Mouse (Mus musculus) right cerebral cortex, postnatal 4 days (tissue): ENCODE results near the gene Enpp1.
A peak's percentile ranks its signal among the peaks of the same experiment; 100 is the strongest.

Experiments
- DNase-seq: peaks from one replicate; pipeline ENCODE4 v3.0.0-alpha.2; 2022

The Enpp1 gene

GRCm38 (mm10) chr10:24711480-24712366 is at the start of gene Enpp1:
Enpp1 (minus strand) TSS chr10:24712159.
- DNase-seq, result peak; percentile 33

GRCm38 (mm10) chr10:24758326-24758915 is 46.5 kb upstream of the Enpp1 start:
- DNase-seq, result no peak

DNA sequence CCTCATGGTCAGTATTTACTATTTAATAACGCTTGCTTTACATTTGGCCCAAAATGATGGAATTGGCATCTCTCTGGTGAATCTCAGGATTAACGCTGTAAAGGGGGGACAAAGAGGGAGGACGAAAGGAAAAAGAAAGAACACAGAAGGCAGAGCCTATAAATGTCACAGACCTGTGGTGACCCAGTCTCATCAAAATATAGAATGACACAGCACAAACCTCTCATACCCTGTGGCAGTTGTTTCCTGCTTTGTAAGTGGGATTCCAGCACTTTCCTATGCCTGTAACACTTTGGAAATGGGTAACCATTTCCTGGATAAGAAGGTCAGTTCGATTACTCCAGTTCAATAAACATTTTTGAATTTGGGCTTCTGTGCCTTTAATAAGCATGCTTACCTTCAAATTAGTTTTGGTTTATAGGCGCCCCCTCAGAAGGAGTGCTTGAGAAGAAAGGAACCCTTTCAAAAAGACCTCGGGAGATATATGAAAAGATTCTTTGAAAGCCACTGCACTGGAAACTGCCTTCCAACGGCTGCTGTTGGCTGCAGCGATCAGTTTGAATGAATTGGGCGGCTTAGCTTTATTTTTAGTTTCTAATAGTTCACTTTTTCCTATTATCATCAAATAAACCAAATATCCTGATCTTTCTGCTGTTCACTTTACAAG is 43.0 kb upstream of the Enpp1 start:
- no peak for DNase-seq

- no peak for DNase-seq
Measured at GRCm38 (mm10) chr10:24754251-24754835, 42.4 kb upstream of the Enpp1 start.

GRCm38 (mm10) chr10:24753536-24754250 is 41.7 kb upstream of the Enpp1 start:
- DNase-seq, result no peak

GRCm38 (mm10) chr10:24742950-24743487 is 31.1 kb upstream of the Enpp1 start:
- DNase-seq, result no peak

DNA sequence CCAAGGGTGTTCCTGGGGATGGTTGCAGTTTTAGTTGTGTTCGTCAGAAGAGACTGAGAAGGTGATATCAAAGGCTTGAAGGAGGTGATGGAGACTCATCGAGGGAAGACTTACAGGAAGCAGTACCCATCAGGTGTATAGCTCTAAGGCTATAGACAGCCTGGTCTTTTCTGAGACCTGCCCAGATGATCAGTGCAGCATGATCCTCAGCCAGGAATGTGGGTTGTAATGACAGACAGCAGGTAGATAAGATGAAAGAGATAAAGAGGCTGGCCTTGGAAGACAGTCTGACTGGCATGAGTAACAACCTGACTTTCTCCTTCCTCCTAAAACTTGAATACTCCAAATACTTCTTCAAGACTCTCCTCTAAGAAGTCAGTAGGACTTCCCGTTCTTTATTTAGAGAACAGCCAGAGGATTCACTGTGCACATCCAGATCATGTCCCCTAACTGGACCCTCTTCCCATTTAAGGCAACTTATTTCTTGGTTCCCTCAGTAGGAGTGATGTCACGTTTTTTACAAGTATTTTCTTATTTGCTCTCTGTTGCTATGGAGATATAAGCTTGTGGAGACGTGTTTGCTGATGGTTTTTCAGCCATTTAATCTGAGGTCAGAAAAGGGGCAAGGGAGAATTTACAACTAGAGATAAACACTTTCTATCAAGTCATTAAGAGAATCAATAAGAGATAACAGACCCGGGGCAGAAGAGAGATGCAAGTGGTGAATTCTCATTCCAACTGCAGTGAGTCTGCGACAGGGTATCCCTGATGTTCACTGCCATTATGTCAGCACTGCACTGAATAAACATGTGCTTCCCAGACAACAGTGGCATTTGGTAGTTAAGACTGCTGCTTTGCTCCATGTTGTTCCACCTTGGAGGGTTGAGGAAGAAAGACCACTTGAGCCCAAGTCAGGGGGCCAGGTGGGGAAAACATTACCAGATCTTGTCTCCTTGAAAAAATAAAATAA is 29.6 kb upstream of the Enpp1 start:
- DNase-seq, result no peak

DNA sequence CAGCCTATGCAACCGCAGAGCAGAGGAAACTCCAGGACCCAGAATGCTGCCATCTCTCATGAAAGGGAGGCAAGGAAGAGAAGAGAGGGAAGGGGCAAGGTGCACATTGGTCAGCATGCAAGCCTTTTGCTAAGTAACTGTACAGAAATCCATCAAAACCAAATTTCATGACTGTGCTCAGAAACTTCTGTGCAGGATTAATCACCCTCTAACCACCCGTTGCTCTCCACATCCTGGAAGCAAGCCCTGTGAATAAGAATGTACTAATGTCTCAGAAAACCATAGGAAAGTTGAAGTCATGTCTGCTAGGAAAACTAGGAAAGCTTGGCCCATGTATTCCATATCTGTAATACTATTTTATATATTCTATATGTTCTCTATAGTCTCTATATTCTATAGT is 27.2 kb upstream of the Enpp1 start:
- DNase-seq, result no peak

DNA sequence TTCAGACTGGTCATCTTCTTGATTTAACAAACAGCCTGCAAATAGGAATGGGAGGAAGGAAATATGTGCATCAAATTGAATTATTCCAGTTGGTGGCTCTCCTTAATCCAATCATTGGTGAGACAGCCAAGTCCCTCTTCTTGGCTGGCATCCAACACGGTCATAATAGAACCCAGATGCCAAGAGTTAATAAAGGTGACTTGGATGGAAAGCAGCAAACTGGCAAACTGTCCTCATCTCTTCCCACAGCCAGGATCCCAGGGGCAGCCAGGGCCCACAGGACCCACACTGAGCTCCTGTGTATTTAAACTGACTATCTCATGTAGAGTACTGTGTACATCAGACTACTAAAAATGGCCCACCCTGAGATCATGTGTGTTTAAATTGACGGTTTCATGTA is 26.5 kb upstream of the Enpp1 start:
- no peak for DNase-seq

- DNase-seq, result no peak
Measured at GRCm38 (mm10) chr10:24735027-24735777, 23.2 kb upstream of the Enpp1 start.

DNA sequence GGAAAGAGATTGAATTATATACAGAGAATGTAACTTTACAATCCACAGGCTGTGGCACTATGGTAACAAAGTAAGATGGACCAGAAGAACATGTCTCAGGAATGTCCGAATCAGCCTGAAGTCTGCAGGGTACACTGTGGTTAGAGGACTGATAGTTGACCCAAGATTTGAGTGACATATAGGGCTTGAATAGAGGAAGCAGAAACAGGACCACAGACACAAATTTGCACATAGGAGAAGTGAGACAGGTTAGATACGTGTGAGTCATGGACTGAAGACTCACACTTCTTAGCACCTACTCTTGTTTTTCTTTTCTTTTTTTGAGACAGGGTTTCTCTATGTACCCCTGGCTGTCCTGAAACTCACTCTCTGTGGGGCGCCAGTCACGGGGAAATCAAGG is 15.5 kb upstream of the Enpp1 start:
- no peak for DNase-seq

- DNase-seq, result no peak
Measured at GRCm38 (mm10) chr10:24725197-24725596, 13.2 kb upstream of the Enpp1 start.

DNA sequence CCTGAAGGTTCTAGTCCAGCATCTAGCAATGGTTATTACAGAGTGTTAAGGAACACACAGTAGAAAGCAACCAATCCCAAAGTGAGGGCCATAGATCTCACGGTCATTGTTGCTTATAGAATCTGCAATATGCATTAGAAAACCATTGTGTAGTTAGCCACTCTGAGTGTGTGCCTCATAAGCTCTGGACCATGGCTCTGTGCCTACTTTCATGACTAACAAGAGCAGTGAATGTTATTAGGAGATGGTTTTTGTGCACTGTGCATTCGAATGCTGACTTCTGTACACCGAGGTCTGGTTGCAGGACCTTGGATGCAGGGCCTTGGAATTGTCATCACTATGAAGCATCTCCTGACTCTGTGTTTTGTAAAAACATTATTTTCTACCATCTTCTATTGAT is 9.9 kb upstream of the Enpp1 start:
- DNase-seq, result no peak

GRCm38 (mm10) chr10:24719383-24719782 is 7.4 kb upstream of the Enpp1 start:
- DNase-seq, result no peak

GRCm38 (mm10) chr10:24718720-24719119 is 6.8 kb upstream of the Enpp1 start:
- DNase-seq, result no peak

DNA sequence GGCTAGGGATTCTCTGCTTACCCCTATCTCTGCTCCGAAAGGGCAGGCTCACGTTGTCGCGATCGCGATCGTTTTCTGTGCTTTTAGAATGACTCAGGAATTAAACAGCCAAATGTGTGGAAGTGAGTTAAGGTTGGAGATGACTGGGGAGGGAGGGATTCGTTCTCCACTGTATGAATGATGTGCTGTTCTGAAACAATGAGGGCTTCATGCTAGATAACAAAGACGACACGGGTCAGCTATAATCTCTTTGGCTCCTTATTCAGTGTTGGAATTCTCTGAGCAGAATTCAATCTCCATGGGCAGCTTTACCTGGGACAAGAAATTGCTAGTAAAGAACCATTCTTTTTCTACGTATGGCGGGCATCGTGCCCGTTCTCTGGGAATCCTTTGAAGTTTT is 6.1 kb upstream of the Enpp1 start:
- DNase-seq, result no peak

DNA sequence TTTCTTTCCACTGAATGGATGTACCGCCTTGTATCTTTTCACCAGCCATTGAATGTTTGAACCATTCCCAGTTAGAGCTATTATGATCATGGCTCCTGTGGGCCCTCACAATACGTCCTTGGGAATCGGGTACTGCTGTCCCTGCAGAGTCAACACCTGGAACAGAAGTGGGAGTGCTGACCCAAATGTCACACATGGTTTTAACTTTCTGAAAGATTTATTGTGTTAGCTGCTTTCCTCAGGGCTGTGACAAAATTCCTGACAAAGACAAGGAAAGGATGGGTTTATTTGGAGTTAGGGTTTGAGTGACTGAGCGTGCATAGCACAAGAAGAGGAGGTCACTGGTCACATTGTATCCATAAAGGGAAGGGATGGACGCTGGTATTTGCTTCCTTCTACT is 4.3 kb upstream of the Enpp1 start:
- DNase-seq, result no peak

DNA sequence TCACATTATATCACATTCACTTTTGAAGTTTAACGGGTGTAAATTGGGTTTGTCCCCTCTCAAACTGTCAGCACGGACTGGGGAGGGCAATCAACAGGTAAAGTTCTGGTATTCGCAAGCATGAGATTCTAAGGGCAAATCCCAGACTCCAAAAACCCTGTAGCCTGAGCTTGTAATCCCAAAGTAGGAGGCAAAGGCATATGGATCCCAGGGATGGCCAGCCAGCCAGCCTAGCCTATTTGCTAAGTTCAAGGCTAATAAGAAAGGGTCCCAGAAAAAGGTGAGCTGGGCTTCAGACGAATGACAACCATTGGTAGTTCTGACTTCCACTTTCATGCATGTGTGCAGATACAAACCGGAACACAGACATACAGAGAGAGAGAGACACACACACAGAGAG is 942 bp upstream of the Enpp1 start:
- DNase-seq, result no peak

GRCm38 (mm10) chr10:24712367-24712761 is 405 bp upstream of the Enpp1 start:
- no peak for DNase-seq

GRCm38 (mm10) chr10:24711071-24711470 is 888 bp downstream of the Enpp1 start:
- no peak for DNase-seq

- DNase-seq, result no peak
Measured at GRCm38 (mm10) chr10:24710361-24710760, 1.6 kb downstream of the Enpp1 start.
